Mouse (Mus musculus) hindbrain, postnatal 0 days (tissue): ENCODE measurements around the gene Ahcyl2. TPM values are rescaled to one million over a fixed set of nuclear protein-coding genes. Genes with fewer than 3 reads are reported as not detected.

Source experiments
- ATAC-seq: fragments of 200-750 bp; cut with Nextera tagmentation; 2 replicates; pipeline ENCODE4 v1.8.0; 2017; ENCODE audit warnings: mild to moderate bottlenecking, moderate TSS enrichment, moderate library complexity
- DNase-seq: peaks from one replicate; pipeline ENCODE4 v3.0.0-alpha.2; 2015; ENCODE audit warnings: low spot score
- H3K27ac ChIP-seq: fragments of 300-500 bp; sonication (generic); 2 replicates; pipeline ENCODE4 v1.5.1; 2014; ENCODE audit warnings: mild to moderate bottlenecking
- H3K27me3 ChIP-seq: fragments of 300-500 bp; sonication (generic); 2 replicates; pipeline ENCODE4 v1.6.1; 2014; ENCODE audit warnings: low read length, mixed read lengths; ENCODE audit not compliant: insufficient read depth
- H3K36me3 ChIP-seq: fragments of 300-500 bp; sonication (generic); 2 replicates; pipeline ENCODE4 v1.6.1; 2014; ENCODE audit warnings: low read length, mixed read lengths; ENCODE audit not compliant: insufficient read depth
- H3K4me1 ChIP-seq: fragments of 300-500 bp; sonication (generic); 2 replicates; pipeline ENCODE4 v1.6.1; 2014; ENCODE audit warnings: antibody characterized with exemption, low read length, mixed read lengths; ENCODE audit not compliant: insufficient read depth
- H3K4me2 ChIP-seq: fragments of 300-500 bp; sonication (generic); 2 replicates; pipeline ENCODE4 v1.6.1; 2014; ENCODE audit warnings: low read depth, mild to moderate bottlenecking, low read length, moderate library complexity, mixed read lengths
- H3K4me3 ChIP-seq: fragments of 300-500 bp; sonication (generic); 2 replicates; pipeline ENCODE4 v1.5.1; 2014; ENCODE audit warnings: low read length
- H3K9ac ChIP-seq: fragments of 300-500 bp; sonication (generic); replicated peaks from 2 replicates; pipeline ENCODE4 v1.6.1; 2014; ENCODE audit warnings: mild to moderate bottlenecking, low read length, moderate library complexity, mixed read lengths
- H3K9me3 ChIP-seq: fragments of 300-500 bp; sonication (generic); 2 replicates; pipeline ENCODE4 v1.6.1; 2016; ENCODE audit warnings: low read length, mixed read lengths
- CTCF ChIP-seq: IDR thresholded peaks from 2 replicates; pipeline ENCODE4 v1.5.1; 2016; ENCODE audit warnings: antibody characterized with exemption, control low read depth, low read depth
- WGBS: fragments of 180-500 bp; shearing (Covaris S2); extraction: QIAGEN DNeasy Blood & Tissue Kit; methylation state at CpG from one replicate; pipeline ENCODE4 v1.1.7; 2014; 5-methylcytosine and 5-hydroxymethylcytosine counted together
- polyA plus RNA-seq: library from polyadenylated mRNA; unstranded; fragments of >200 nt; fragmentation: Nextera tagmentation; extraction: Ambion mirVana; gene quantifications from 2 replicates; pipeline ENCODE4 v1.2.1, GENCODE M21; 2015
- total RNA-seq: library from RNA; depleted of rRNA; stranded (reverse); fragments of >200 nt; gene quantifications from 2 replicates; pipeline ENCODE4 v1.2.3, GENCODE M21; 2014

Ahcyl2 gene
- total and polyA plus RNA-seq, 2 experiments from 2014 or later: 23.1 to 56.8 TPM

DNA sequence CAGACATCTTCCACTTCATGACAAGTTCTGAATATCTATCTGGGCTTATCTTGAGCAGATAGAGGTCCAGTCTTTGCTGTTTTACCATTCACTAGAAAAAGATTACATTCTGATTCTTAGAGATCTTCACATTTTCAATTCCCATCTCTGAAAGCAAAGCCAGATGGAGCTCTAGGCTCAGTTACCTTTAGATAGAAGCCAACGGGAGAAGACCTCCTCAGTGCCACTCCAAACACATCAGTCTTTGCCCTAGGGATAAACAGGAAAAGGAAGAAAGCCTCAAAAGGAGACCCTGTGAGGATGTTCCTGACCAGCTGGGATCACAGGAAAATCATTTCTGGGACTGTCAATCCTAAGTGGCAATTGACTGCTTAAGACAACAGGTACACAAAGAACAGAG lies 145.9 kb downstream of the Ahcyl2 start:
- Histone ChIP-seq H3K36me3 (peaks cover 13% of the 10 kb centered on the region; the same call in 1 of the 2 replicates), H3K4me2 (no peak overlapping the region), H3K4me1 (peaks cover 3% of the 10 kb centered on the region; the same call in 1 of the 2 replicates), H3K9ac (no peak overlapping the region), H3K27ac (no peak overlapping the region), H3K27me3 (0 out of 2 replicates have a peak, but pooled peaks cover 5% of the 10 kb centered on the region), H3K4me3 (no peak overlapping the region), H3K9me3 (no peaks in the 10 kb centered on the region)
- TF ChIP-seq CTCF: peak; percentile 15; the same call in 1 of the 2 replicates
- 39% methylated on average over 1 of the region's 1 CpGs for WGBS
- ATAC-seq (no peak), DNase-seq (no peak)

DNA sequence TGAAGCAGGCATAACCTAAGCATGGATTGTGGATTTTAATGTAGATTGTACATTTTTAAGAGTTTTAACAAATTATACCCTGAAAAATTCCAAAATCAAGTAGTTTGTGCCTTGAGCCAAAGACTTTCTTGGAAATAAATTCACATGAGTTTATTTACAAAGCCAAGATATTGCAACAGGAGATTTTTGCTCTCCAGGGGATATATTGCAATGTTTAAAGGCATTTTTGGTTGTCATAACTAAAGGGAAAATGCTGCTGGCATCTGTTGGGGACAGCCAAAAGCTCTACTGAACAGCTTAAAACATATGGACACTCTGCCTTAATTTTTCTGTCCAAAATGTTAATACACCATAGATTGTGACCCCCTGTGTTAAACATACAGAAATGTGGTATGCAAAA lies 146.3 kb downstream of the Ahcyl2 start:
- H3K4me2 ChIP-seq: no peak overlapping the region
- no peak for TF ChIP-seq CTCF
- no peak overlapping the region for H3K4me3 ChIP-seq
- peaks cover 3% of the 10 kb centered on the region; the same call in 1 of the 2 replicates for H3K4me1 ChIP-seq
- ATAC-seq (no peak), DNase-seq (no peak)
- H3K9me3 ChIP-seq: no peaks in the 10 kb centered on the region
- no peak overlapping the region for H3K9ac ChIP-seq
- no peak overlapping the region for H3K27ac ChIP-seq
- 0 out of 2 replicates have a peak, but pooled peaks cover 5% of the 10 kb centered on the region for H3K27me3 ChIP-seq
- peaks cover 8% of the 10 kb centered on the region; the same call in 1 of the 2 replicates for H3K36me3 ChIP-seq

DNA sequence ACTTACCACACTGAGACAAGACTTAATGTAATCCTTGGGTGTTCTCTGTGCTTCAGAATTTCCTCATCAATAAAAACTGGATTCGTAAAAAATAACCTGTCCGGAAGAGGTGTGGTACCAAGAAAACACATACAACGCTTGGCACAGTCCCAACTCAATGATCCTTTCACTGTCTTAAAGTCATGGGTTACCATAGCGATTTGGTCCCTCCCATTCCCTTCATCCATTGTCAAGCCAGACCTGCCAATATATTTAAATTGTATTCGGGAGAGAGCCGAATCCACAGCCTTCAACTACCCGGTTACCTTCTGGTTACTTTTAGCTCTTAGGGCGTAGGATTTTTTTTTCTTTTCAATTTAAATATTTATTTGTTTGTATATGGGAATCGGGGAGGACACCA lies 148.0 kb downstream of the Ahcyl2 start:
- peaks cover 3% of the 10 kb centered on the region; the same call in 1 of the 2 replicates for H3K4me1 ChIP-seq
- TF ChIP-seq CTCF: no peak
- H3K27ac ChIP-seq: no peak overlapping the region
- ATAC-seq (no peak), DNase-seq (no peak)
- H3K9me3 ChIP-seq: no peaks in the 10 kb centered on the region
- 30% methylated on average over 9 of the region's 9 CpGs for WGBS
- H3K36me3 ChIP-seq: no peaks in the 10 kb centered on the region; the same call in 1 of the 2 replicates
- H3K4me3 ChIP-seq: peak overlapping the region; percentile 86; the same call in 1 of the 2 replicates
- H3K9ac ChIP-seq: no peak overlapping the region
- H3K4me2 ChIP-seq: no peak overlapping the region; the same call in 1 of the 2 replicates
- H3K27me3 ChIP-seq: 0 out of 2 replicates have a peak, but pooled peaks cover 5% of the 10 kb centered on the region

DNA sequence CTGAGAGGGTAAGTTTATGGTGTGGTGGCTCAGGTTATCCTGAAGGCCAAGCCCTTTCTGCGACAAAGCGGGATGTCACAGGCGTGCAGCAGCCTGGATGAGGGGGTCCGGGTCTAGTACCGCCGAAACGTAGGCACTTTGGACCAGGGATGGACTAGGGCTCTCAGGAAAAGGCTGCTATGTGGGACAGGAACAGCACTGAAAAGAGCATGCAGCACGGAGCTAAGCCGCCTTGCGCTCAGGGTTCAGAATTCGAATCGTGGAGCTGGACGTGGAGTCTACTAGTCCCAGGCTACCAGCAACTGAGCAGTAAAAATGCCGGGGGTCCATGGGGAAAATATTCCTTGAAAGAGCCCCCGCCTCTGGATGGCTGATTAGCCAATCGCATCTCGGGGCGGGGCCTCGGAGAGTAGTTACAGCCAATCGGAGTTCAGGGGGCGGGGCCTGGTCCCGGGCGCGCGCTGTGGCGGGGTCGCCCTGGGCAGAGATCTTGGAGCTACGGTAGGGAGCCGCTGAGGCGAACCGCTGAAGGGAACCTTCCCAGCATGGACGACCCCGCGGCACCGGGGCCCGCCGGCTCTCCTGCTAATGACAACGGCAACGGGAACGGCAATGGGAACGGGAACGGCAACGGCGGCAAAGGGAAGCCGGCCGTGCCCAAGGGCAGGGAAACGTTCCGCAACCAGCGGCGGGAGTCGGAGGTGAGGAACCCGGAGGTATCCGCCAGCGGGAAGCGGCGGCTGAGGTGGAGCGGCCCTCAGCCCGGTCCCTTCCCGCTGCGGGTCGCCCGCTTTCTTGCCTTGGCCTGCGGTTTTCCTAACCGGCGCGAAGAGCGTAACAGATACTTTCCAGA lies 148.9 kb downstream of the Ahcyl2 start, which contains the start of gene Strip2:
TSS of gene Strip2 (plus strand) at position 483 of the 853 bp plus-strand sequence.
- peak; percentile 96 for DNase-seq
- H3K27ac ChIP-seq: peak within 1 kb of the TSS; percentile 76
- TF ChIP-seq CTCF: no peak
- H3K9ac ChIP-seq: peak within 1 kb of the TSS; percentile 80
- H3K4me2 ChIP-seq: peak within 1 kb of the TSS; percentile 89
- no peaks in the 10 kb centered on the region for H3K9me3 ChIP-seq
- 0 out of 2 replicates have a peak, but pooled peaks cover 5% of the 10 kb centered on the region for H3K27me3 ChIP-seq
- peaks cover 3% of the 10 kb centered on the region; the same call in 1 of the 2 replicates for H3K4me1 ChIP-seq
- ATAC-seq: peak; percentile 98
- H3K4me3 ChIP-seq: peak within 1 kb of the TSS; percentile 86
- no peaks in the 10 kb centered on the region for H3K36me3 ChIP-seq
- under 1% methylated on average over 66 of the region's 67 CpGs for WGBS

DNA sequence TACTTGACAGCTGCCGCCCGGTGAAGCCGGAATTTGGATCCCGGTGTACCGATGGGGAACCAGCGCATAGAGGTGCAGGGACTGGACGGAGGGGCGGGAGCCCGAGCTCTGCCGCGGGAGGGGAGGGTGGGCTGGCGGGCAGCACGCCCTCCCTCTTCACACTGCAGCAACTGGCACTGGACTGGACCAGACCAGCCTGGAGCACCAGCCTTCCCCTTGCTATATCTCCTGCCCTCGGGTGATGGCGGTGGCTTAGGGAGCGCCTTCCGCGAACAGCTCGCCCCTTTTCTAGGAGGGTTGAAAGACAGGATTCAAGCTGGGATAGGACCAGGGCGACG lies 149.5 kb downstream of the Ahcyl2 start:
- H3K36me3 ChIP-seq: no peaks in the 10 kb centered on the region
- DNase-seq (peak; percentile 59), ATAC-seq (peak; percentile 77)
- peak overlapping the region; percentile 76 for H3K27ac ChIP-seq
- H3K27me3 ChIP-seq: 0 out of 2 replicates have a peak, but pooled peaks cover 5% of the 10 kb centered on the region
- peak overlapping the region; percentile 89 for H3K4me2 ChIP-seq
- peak overlapping the region; percentile 80 for H3K9ac ChIP-seq
- TF ChIP-seq CTCF: peak; percentile 28; the same call in 1 of the 2 replicates
- under 1% methylated on average over 21 of the region's 21 CpGs for WGBS
- peak overlapping the region; percentile 86 for H3K4me3 ChIP-seq
- H3K4me1 ChIP-seq: peaks cover 3% of the 10 kb centered on the region; the same call in 1 of the 2 replicates
- no peaks in the 10 kb centered on the region for H3K9me3 ChIP-seq

DNA sequence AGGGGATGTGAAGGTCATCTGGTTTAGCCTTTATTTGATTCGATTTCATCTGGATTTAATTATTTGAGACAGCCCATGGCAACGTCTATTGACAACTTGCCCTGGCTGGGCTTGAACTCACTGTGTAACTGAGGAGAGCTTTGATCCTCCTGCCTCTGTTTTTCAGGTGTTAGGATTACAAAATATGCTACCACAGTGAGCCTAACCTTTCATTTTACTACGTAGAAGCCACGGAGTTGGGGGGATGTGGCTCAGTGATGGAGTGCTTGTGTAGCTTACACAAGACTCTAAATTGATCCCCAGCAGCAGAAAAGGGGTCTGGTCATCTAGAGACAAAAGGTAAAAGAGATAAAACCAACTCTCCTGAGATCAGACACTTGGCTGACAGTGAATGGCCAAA lies 150.1 kb downstream of the Ahcyl2 start:
- Histone ChIP-seq H3K9me3 (no peaks in the 10 kb centered on the region), H3K36me3 (no peaks in the 10 kb centered on the region), H3K4me2 (peak overlapping the region; percentile 89), H3K27me3 (0 out of 2 replicates have a peak, but pooled peaks cover 5% of the 10 kb centered on the region), H3K4me3 (peak overlapping the region; percentile 86), H3K9ac (peak overlapping the region; percentile 80), H3K27ac (no peak overlapping the region), H3K4me1 (peaks cover 3% of the 10 kb centered on the region; the same call in 1 of the 2 replicates)
- no peak for TF ChIP-seq CTCF
- ATAC-seq: no peak
- no peak for DNase-seq
- 48% methylated on average over 4 of the region's 4 CpGs for WGBS
